Mouse (Mus musculus): Measurements from ENCODE around the gene Mid1.

GRCm38 (mm10) chrX:169930868-169931267 lies 245.9 kb downstream of the Mid1 start:
- TF ChIP-seq POLR2A (IDR thresholded peaks at IDR 0.05; ENCODE audit: extremely low read depth, insufficient read depth, low read length) (no peak), CTCF (IDR thresholded peaks at IDR 0.05; ENCODE audit: low read depth, low read length) (no peak)
